Mouse (Mus musculus) frontal cortex, postnatal 14 days (tissue): Measurements from ENCODE around the gene Dot1l.

Source experiments
- DNase-seq, 2 experiments: peaks; one replicate each; pipeline ENCODE4 v3.0.0; 2022; ENCODE audit warnings: low spot score in 2 of 2

Dot1l gene

GRCm38 (mm10) chr10:80754594-80755290, at the start of gene Dot1l:
Gene Dot1l (plus strand): TSS chr10:80755206.
- peak; percentile 93 to 97 for DNase-seq

GRCm38 (mm10) chr10:80705479-80705878, 49.5 kb upstream of the Dot1l start:
- no peak for DNase-seq

- no peak for DNase-seq
Observed at GRCm38 (mm10) chr10:80710834-80711233, 44.2 kb upstream of the Dot1l start.

- no peak for DNase-seq
Observed at GRCm38 (mm10) chr10:80717281-80717680, 37.7 kb upstream of the Dot1l start.

- DNase-seq, result no peak
Observed at GRCm38 (mm10) chr10:80727369-80728127, 27.5 kb upstream of the Dot1l start.

GRCm38 (mm10) chr10:80732611-80733101, 22.4 kb upstream of the Dot1l start:
- no peak for DNase-seq

- DNase-seq, result no peak
Observed at GRCm38 (mm10) chr10:80736731-80737130, 18.3 kb upstream of the Dot1l start.

- DNase-seq, result no peak
Observed at GRCm38 (mm10) chr10:80738657-80739056, 16.3 kb upstream of the Dot1l start.

GRCm38 (mm10) chr10:80741146-80741545, 13.9 kb upstream of the Dot1l start:
- no peak for DNase-seq

- DNase-seq, result peak in 1 of 2 experiments; percentile 30
Observed at GRCm38 (mm10) chr10:80741634-80742179, 13.3 kb upstream of the Dot1l start.

GRCm38 (mm10) chr10:80742180-80742978, 12.6 kb upstream of the Dot1l start, which contains the start of gene Ap3d1:
Gene Ap3d1 (minus strand): TSS chr10:80742264.
- DNase-seq, result peak; percentile 96 to 99

- no peak for DNase-seq
Observed at GRCm38 (mm10) chr10:80744262-80744661, 10.7 kb upstream of the Dot1l start.

GRCm38 (mm10) chr10:80747410-80747809, 7.6 kb upstream of the Dot1l start:
- DNase-seq, result peak; percentile 58 to 65

GRCm38 (mm10) chr10:80748609-80749008, 6.4 kb upstream of the Dot1l start:
- no peak for DNase-seq

GRCm38 (mm10) chr10:80751188-80751832, 3.7 kb upstream of the Dot1l start:
- DNase-seq, result peak; percentile 53 to 64

- no peak for DNase-seq
Observed at GRCm38 (mm10) chr10:80752079-80752625, 2.9 kb upstream of the Dot1l start.

GRCm38 (mm10) chr10:80755291-80756015, 447 bp downstream of the Dot1l start:
- no peak for DNase-seq

GRCm38 (mm10) chr10:80756099-80756498, 1.1 kb downstream of the Dot1l start:
- no peak for DNase-seq

- DNase-seq, result no peak
Observed at GRCm38 (mm10) chr10:80756509-80756908, 1.5 kb downstream of the Dot1l start.

GRCm38 (mm10) chr10:80756967-80757366, 2.0 kb downstream of the Dot1l start:
- DNase-seq, result no peak
